Mouse (Mus musculus): ENCODE data around the gene Gstm3. TPM values are rescaled to one million over a fixed set of nuclear protein-coding genes. Genes with fewer than 3 reads are reported as not detected.

The Gstm3 gene
- polyA plus RNA-seq, 1 experiment, result not detected

- Histone ChIP-seq H3K27ac (ENCODE audit: insufficient read depth, low read length) (no peak overlapping the region), H3K4me1 (ENCODE audit: control insufficient read depth, insufficient read depth, low read length) (peaks cover 7% of the 10 kb centered on the region), H3K4me3 (ENCODE audit: insufficient read depth, low read length) (no peak overlapping the region)
- TF ChIP-seq CTCF (IDR thresholded peaks at IDR 0.05; ENCODE audit: extremely low read depth, insufficient read depth, low read length) (no peak), POLR2A (IDR thresholded peaks at IDR 0.05; ENCODE audit: extremely low read depth, insufficient read depth, low read length) (no peak)
Observed at GRCm38 (mm10) chr3:107935268-107935667, 33.8 kb downstream of the Gstm3 start.

- Histone ChIP-seq H3K4me1 (ENCODE audit: control insufficient read depth, insufficient read depth, low read length) (peaks cover 2% of the 10 kb centered on the region; the same call in 1 of the 2 replicates), H3K27ac (ENCODE audit: insufficient read depth, low read length) (no peak overlapping the region), H3K4me3 (ENCODE audit: insufficient read depth, low read length) (no peak overlapping the region)
- TF ChIP-seq CTCF (IDR thresholded peaks at IDR 0.05; ENCODE audit: extremely low read depth, insufficient read depth, low read length), result no peak
- no peak for TF ChIP-seq POLR2A (IDR thresholded peaks at IDR 0.05; ENCODE audit: extremely low read depth, insufficient read depth, low read length)
Observed at GRCm38 (mm10) chr3:107932128-107932527, 37.0 kb downstream of the Gstm3 start.

DNA sequence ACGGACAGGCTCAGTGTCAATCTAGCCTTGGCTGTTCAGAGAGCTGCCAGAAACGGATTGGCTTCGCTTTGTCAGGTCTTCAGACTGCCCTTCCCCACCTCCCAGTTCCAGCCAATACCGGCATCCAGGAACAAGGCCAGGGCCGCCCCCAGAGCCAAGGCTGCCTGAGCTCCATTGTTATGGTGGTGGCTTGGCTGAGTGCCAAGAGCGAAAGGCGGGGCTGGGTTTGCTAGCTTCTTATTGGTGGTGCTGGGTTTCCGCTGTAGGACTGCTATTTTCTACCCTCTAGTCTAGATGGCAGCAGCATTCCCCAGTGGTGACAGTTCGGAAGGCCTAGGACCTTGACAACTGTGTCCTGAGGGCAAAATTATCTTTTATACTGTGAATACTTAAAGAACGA, 37.4 kb downstream of the Gstm3 start, which contains the start of gene Gstm7:
Gene Gstm7 (minus strand): TSS at position 148 of the 400 bp plus-strand sequence.
- TF ChIP-seq CTCF (IDR thresholded peaks at IDR 0.05; ENCODE audit: extremely low read depth, insufficient read depth, low read length), result peak; percentile 27; the same call in 1 of the 2 replicates
- no peak for TF ChIP-seq POLR2A (IDR thresholded peaks at IDR 0.05; ENCODE audit: extremely low read depth, insufficient read depth, low read length)
- Histone ChIP-seq H3K27ac (ENCODE audit: insufficient read depth, low read length) (peak within 1 kb of the TSS; percentile 16; the same call in 1 of the 2 replicates), H3K4me1 (ENCODE audit: control insufficient read depth, insufficient read depth, low read length) (peaks cover 2% of the 10 kb centered on the region; the same call in 1 of the 2 replicates), H3K4me3 (ENCODE audit: insufficient read depth, low read length) (peak within 1 kb of the TSS; percentile 18)

DNA sequence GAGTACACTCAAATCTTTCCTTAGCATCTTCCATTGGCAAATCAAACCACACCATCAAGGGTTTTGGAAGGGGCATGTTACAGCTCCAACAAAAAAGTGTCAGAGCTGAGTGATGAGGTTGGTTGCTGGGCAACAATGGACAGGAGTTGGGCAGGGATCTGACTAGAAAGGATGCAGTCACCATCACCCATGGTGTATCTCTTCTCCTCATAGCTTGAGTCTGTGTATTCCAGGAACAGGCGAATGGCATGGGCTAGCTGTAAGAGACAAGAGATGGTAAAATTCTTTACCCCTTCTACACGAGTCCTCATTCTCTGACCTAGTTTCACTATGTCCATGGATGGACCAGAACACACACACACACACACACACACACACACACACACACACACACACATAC, 37.9 kb downstream of the Gstm3 start:
- Histone ChIP-seq H3K4me1 (ENCODE audit: control insufficient read depth, insufficient read depth, low read length) (peaks cover 2% of the 10 kb centered on the region; the same call in 1 of the 2 replicates), H3K4me3 (ENCODE audit: insufficient read depth, low read length) (peak overlapping the region; percentile 18), H3K27ac (ENCODE audit: insufficient read depth, low read length) (peak overlapping the region; percentile 16; the same call in 1 of the 2 replicates)
- no peak for TF ChIP-seq CTCF (IDR thresholded peaks at IDR 0.05; ENCODE audit: extremely low read depth, insufficient read depth, low read length)
- no peak for TF ChIP-seq POLR2A (IDR thresholded peaks at IDR 0.05; ENCODE audit: extremely low read depth, insufficient read depth, low read length)

DNA sequence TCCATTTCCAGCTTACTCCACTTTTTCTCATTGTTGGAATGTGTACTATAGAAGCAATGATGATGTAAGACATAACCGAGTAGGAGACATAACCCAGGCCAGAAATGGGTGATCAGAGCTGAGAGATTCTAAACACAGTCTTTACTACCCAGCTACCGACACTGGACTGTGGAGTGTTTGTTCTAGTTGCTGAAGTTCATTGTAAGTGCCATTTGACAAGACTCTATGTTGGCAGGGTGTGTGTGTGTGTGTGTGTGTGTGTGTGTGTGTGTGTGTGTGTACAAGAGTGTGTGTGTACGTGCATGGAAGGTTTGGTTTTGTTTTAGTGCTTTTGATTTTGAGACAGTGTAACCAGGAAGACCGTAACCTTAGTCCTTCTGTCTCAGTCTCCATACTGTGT, 39.4 kb downstream of the Gstm3 start:
- Histone ChIP-seq H3K27ac (ENCODE audit: insufficient read depth, low read length) (no peak overlapping the region), H3K4me3 (ENCODE audit: insufficient read depth, low read length) (no peak overlapping the region), H3K4me1 (ENCODE audit: control insufficient read depth, insufficient read depth, low read length) (peaks cover 2% of the 10 kb centered on the region; the same call in 1 of the 2 replicates)
- TF ChIP-seq POLR2A (IDR thresholded peaks at IDR 0.05; ENCODE audit: extremely low read depth, insufficient read depth, low read length), result no peak
- TF ChIP-seq CTCF (IDR thresholded peaks at IDR 0.05; ENCODE audit: extremely low read depth, insufficient read depth, low read length), result no peak

DNA sequence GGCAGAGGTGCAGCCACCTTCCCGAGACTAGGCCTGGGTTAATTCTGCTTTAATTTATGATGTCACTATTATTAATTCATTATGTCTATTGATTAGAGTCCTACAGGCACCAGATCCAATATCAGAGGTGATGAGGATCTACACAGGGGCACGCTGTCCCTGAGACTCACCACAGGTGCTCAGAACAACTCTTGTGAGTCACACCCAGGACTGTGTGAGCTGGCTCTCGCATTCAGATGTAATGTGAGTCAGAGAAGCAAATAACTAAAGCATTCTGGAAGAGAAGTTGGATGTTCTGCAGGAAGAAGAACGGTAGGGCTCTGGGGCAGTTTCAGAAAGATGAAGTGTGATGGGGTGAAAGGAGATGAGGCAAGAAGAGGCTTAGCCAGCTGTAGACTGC, 39.8 kb downstream of the Gstm3 start:
- H3K27ac ChIP-seq (ENCODE audit: insufficient read depth, low read length), result no peak overlapping the region
- TF ChIP-seq CTCF (IDR thresholded peaks at IDR 0.05; ENCODE audit: extremely low read depth, insufficient read depth, low read length), result no peak
- TF ChIP-seq POLR2A (IDR thresholded peaks at IDR 0.05; ENCODE audit: extremely low read depth, insufficient read depth, low read length), result no peak
- peaks cover 2% of the 10 kb centered on the region; the same call in 1 of the 2 replicates for H3K4me1 ChIP-seq (ENCODE audit: control insufficient read depth, insufficient read depth, low read length)
- no peak overlapping the region for H3K4me3 ChIP-seq (ENCODE audit: insufficient read depth, low read length)

GRCm38 (mm10) chr3:107928691-107929090, 40.4 kb downstream of the Gstm3 start:
- no peak for TF ChIP-seq POLR2A (IDR thresholded peaks at IDR 0.05; ENCODE audit: extremely low read depth, insufficient read depth, low read length)
- no peak for TF ChIP-seq CTCF (IDR thresholded peaks at IDR 0.05; ENCODE audit: extremely low read depth, insufficient read depth, low read length)
- Histone ChIP-seq H3K4me3 (ENCODE audit: insufficient read depth, low read length) (no peak overlapping the region), H3K27ac (ENCODE audit: insufficient read depth, low read length) (no peak overlapping the region), H3K4me1 (ENCODE audit: control insufficient read depth, insufficient read depth, low read length) (peaks cover 2% of the 10 kb centered on the region; the same call in 1 of the 2 replicates)

DNA sequence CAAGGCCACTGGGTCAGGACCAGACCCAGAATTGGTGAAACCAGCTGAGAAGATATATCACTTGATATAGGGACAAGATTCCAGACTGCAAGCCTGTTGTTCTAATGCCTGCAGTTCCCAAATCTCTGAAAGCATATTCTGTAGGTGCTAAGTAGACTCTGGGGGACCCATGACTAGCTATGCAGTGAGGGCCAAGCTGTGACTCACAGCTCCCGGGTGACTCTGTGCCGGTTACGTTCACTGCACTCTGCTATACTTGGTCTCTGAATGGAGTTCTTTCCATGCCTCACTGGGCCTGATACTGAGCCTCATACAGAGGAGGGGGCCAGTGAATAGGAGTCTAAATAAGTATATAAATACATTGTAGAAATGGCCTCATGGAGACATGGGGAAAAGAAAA, 41.2 kb downstream of the Gstm3 start:
- TF ChIP-seq CTCF (IDR thresholded peaks at IDR 0.05; ENCODE audit: extremely low read depth, insufficient read depth, low read length) (no peak), POLR2A (IDR thresholded peaks at IDR 0.05; ENCODE audit: extremely low read depth, insufficient read depth, low read length) (no peak)
- H3K27ac ChIP-seq (ENCODE audit: insufficient read depth, low read length), result no peak overlapping the region
- H3K4me3 ChIP-seq (ENCODE audit: insufficient read depth, low read length), result no peak overlapping the region
- peaks cover 2% of the 10 kb centered on the region; the same call in 1 of the 2 replicates for H3K4me1 ChIP-seq (ENCODE audit: control insufficient read depth, insufficient read depth, low read length)

- no peaks in the 10 kb centered on the region for H3K4me1 ChIP-seq (ENCODE audit: control insufficient read depth, insufficient read depth, low read length)
- no peak overlapping the region for H3K27ac ChIP-seq (ENCODE audit: insufficient read depth, low read length)
- H3K4me3 ChIP-seq (ENCODE audit: insufficient read depth, low read length), result no peak overlapping the region
- no peak for TF ChIP-seq CTCF (IDR thresholded peaks at IDR 0.05; ENCODE audit: extremely low read depth, insufficient read depth, low read length)
- TF ChIP-seq POLR2A (IDR thresholded peaks at IDR 0.05; ENCODE audit: extremely low read depth, insufficient read depth, low read length), result no peak
Observed at GRCm38 (mm10) chr3:107925335-107925734, 43.7 kb downstream of the Gstm3 start.

GRCm38 (mm10) chr3:107920348-107920747, 48.7 kb downstream of the Gstm3 start:
- H3K4me1 ChIP-seq (ENCODE audit: control insufficient read depth, insufficient read depth, low read length), result no peaks in the 10 kb centered on the region
- no peak overlapping the region for H3K4me3 ChIP-seq (ENCODE audit: insufficient read depth, low read length)
- no peak for TF ChIP-seq POLR2A (IDR thresholded peaks at IDR 0.05; ENCODE audit: extremely low read depth, insufficient read depth, low read length)
- no peak for TF ChIP-seq CTCF (IDR thresholded peaks at IDR 0.05; ENCODE audit: extremely low read depth, insufficient read depth, low read length)
- H3K27ac ChIP-seq (ENCODE audit: insufficient read depth, low read length), result no peak overlapping the region

Measured in cortical plate, adult 2 months (tissue).